Mouse (Mus musculus) erythroblast, embryonic 14.5 days (primary cell): ENCODE measurements at regions not wholly inside any gene's neighbourhood (a gene's known extent, or its start where the extent isn't known, plus 50 kb on each side); places are given as distances from the start of the nearest gene placed in this dataset.

Experiments
- GATA1 ChIP-seq: IDR thresholded peaks from 2 replicates; pipeline ENCODE4 v1.6.1; 2012; ENCODE audit warnings: low read length, inconsistent platforms, mixed read lengths
- TAL1 ChIP-seq: IDR thresholded peaks from 3 replicates; pipeline ENCODE4 v1.6.1; 2012; ENCODE audit warnings: low read length, inconsistent platforms, mixed read lengths

GRCm38 (mm10) chr3:132023342-132023741 lies 61.8 kb upstream of the Dkk2 start:
- no peak for TF ChIP-seq TAL1
- TF ChIP-seq GATA1 = no peak
